Mouse (Mus musculus): ENCODE measurements at regions not wholly inside any gene's neighbourhood (a gene's known extent, or its start where the extent isn't known, plus 50 kb on each side); places are given as distances from the start of the nearest gene placed in this dataset.

GRCm38 (mm10) chr13:83733231-83733990 lies 229.6 kb downstream of the Mef2c start:
- Histone ChIP-seq H3K4me3 (peak overlapping the region; percentile 45), H3K9me3 (no peaks in the 10 kb centered on the region), H3K4me1 (peaks cover 13% of the 10 kb centered on the region), H3K27me3 (ENCODE audit: insufficient read depth, poor library complexity, severe bottlenecking) (peaks cover 83% of the 10 kb centered on the region), H3K36me3 (no peaks in the 10 kb centered on the region), H3K27ac (no peak overlapping the region)
- no peak for DNase-seq (ENCODE audit: low spot score)
- 3% methylated on average over 24 of the region's 24 CpGs for WGBS

DNA sequence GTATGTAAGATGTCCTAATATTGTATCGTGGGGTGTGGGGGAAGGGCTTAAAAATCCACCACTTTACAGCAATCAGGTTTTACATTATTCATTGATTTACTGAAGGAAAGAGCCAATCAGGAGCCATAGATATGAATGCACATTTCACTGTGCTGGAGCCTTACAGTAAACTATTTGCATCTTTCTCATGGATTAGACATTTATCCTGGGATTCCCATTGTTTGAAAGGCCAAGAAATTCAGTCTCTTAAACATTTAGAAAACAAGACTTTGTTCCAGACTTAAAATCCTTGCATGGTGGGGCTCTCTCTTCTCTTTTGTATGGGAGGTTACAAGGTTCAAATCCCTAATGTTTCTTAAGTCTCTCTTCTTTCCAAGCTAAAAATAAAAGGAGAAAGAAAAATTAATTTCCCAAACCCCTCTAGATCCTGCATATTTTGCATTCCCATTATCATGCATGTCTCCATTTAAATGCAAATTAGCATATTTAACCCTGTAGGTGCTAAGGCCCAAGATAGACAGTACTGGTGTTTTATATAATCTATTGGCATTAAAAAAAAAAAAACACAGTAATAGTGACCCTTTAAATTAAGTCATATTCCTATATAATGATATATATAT lies 230.3 kb downstream of the Mef2c start:
- WGBS, result 8% methylated on average over 1 of the region's 1 CpGs
- H3K9me3 ChIP-seq, result no peaks in the 10 kb centered on the region
- no peak for DNase-seq (ENCODE audit: low spot score)
- H3K27ac ChIP-seq, result no peak overlapping the region
- no peaks in the 10 kb centered on the region for H3K36me3 ChIP-seq
- H3K4me1 ChIP-seq, result peaks cover 13% of the 10 kb centered on the region
- peak overlapping the region; percentile 45; the same call in 1 of the 2 replicates for H3K4me3 ChIP-seq
- H3K27me3 ChIP-seq (ENCODE audit: insufficient read depth, poor library complexity, severe bottlenecking), result peaks cover 84% of the 10 kb centered on the region

DNA sequence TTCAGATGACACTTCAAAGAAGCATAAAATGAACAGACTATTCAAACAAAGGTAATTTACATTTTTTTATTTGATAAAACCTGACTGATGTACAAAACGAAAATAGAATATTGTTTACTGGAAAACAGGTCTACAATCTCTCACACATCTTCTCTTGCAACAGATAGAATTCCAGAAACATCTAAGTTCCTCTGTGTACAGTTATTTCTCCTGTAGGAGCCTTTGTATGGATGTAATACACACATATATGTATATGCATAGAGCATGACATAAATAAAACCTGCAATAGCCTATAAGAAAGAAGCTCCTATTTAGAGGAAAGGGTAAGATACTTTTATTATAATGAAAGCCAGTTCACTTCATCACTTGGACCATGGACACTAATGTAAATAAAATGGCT lies 230.8 kb downstream of the Mef2c start:
- Histone ChIP-seq H3K27ac (no peak overlapping the region), H3K4me3 (no peak overlapping the region), H3K27me3 (ENCODE audit: insufficient read depth, poor library complexity, severe bottlenecking) (peaks cover 84% of the 10 kb centered on the region), H3K4me1 (peaks cover 13% of the 10 kb centered on the region), H3K9me3 (no peaks in the 10 kb centered on the region), H3K36me3 (no peaks in the 10 kb centered on the region)
- 13% methylated on average over 1 of the region's 1 CpGs for WGBS
- DNase-seq (ENCODE audit: low spot score), result no peak

DNA sequence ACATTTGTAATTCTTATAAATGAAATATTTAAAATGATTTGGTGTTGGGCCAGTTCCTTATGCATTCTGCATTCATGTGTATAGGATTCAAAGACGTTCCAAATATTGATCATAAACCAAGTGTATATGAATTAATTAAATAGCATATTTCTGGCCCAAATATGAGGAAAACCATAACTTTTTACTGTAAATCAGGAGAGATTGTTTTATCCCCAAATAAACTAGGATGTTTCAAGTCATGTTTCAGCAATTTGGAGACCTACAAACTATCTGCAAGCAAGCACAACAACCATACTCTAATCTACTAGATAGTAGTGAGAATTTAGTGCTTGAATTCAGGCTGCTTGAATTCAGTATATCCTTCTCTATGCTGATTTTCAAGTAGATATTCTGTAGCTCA lies 231.3 kb downstream of the Mef2c start:
- 68% methylated on average over 1 of the region's 1 CpGs for WGBS
- Histone ChIP-seq H3K27me3 (ENCODE audit: insufficient read depth, poor library complexity, severe bottlenecking) (peaks cover 86% of the 10 kb centered on the region), H3K4me3 (no peak overlapping the region), H3K4me1 (peaks cover 13% of the 10 kb centered on the region), H3K9me3 (no peaks in the 10 kb centered on the region), H3K27ac (no peak overlapping the region), H3K36me3 (no peaks in the 10 kb centered on the region)
- DNase-seq (ENCODE audit: low spot score), result no peak

- 53% methylated on average over 10 of the region's 10 CpGs for WGBS
These were observed 232.0 kb downstream of the Mef2c start for GRCm38 (mm10) chr13:83735631-83736475.

GRCm38 (mm10) chr13:83737031-83737825 lies 233.4 kb downstream of the Mef2c start:
- peak overlapping the region; percentile 47 for H3K4me3 ChIP-seq

More at GRCm38 (mm10) chr13:83735631-83736475, 232.0 kb downstream of the Mef2c start:
- no peak overlapping the region for H3K27ac ChIP-seq
- H3K4me1 ChIP-seq, result peaks cover 13% of the 10 kb centered on the region
- no peak for DNase-seq (ENCODE audit: low spot score)
- peaks cover 93% of the 10 kb centered on the region for H3K27me3 ChIP-seq (ENCODE audit: insufficient read depth, poor library complexity, severe bottlenecking)
- H3K4me3 ChIP-seq, result no peak overlapping the region
- no peaks in the 10 kb centered on the region for H3K36me3 ChIP-seq
- H3K9me3 ChIP-seq, result no peaks in the 10 kb centered on the region

DNA sequence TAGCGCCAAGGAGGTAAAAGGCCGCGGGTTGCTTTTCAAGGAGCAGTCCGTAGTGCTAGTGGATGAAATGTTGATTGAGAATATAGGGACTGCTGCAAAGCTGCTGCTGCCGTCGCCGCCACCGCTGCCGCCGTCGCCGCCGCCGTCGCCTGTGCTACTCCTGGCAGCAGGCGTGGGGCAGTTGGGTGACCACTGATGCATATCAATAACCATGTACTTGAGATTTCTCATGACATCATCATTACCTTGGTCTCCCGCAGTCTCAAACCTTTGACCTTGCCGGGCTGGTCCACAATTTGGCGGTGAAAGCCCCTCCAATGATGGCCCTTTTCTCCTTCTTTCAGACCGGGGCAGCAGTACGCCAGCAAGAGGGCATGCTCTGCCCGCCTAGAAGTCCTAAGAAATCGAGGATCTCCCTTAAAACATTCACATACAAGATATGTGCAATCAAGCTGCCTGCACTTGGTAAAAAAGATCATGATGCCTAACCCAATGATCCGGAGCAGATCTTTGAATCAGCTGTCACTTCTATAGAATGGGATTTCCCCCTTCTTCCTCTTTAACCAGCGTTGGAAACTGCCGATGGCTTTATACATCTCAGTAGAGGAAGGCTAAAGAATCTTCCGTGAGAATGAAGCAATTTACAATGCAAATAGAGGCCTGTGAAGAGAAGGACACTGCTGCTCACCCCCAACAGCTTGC lies 234.1 kb downstream of the Mef2c start:
- H3K4me3 ChIP-seq, result peak overlapping the region; percentile 47
- peak; percentile 74 for DNase-seq (ENCODE audit: low spot score)
- H3K36me3 ChIP-seq, result no peaks in the 10 kb centered on the region
- H3K9me3 ChIP-seq, result no peaks in the 10 kb centered on the region
- H3K27ac ChIP-seq, result no peak overlapping the region
- H3K27me3 ChIP-seq (ENCODE audit: insufficient read depth, poor library complexity, severe bottlenecking), result peaks cover 84% of the 10 kb centered on the region
- WGBS, result under 1% methylated on average over 27 of the region's 27 CpGs
- H3K4me1 ChIP-seq, result peaks cover 11% of the 10 kb centered on the region

More at GRCm38 (mm10) chr13:83737031-83737825, 233.4 kb downstream of the Mef2c start:
- Histone ChIP-seq H3K9me3 (no peaks in the 10 kb centered on the region), H3K36me3 (no peaks in the 10 kb centered on the region), H3K27ac (no peak overlapping the region), H3K27me3 (ENCODE audit: insufficient read depth, poor library complexity, severe bottlenecking) (peaks cover 92% of the 10 kb centered on the region), H3K4me1 (peaks cover 13% of the 10 kb centered on the region)
- 9% methylated on average over 9 of the region's 9 CpGs for WGBS
- no peak for DNase-seq (ENCODE audit: low spot score)

DNA sequence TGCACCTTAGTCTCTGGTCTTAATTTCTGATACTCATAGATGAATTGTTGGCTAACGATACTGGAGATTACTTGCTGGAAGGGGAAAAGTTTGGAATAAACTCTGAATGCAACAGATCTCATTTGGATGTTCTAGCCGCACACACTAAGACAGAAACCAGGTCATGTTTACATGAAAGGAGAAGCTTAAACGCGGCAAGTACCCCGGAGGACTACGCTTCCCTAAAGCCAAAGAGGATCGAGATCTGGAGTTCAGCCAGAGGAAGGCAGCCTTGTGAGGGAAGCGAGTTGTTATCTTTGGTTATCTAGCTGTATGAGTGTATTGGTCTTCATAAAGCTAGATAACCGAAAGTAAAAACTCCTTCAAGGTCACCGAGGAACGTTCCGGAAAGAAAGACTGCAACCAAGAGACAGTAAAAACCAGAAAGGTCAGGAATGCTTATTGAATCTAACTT lies 234.7 kb downstream of the Mef2c start:
- 4% methylated on average over 12 of the region's 12 CpGs for WGBS
- H3K4me3 ChIP-seq, result peak overlapping the region; percentile 47
- no peak for DNase-seq (ENCODE audit: low spot score)
- no peak overlapping the region for H3K27ac ChIP-seq
- no peaks in the 10 kb centered on the region for H3K36me3 ChIP-seq
- peaks cover 10% of the 10 kb centered on the region for H3K4me1 ChIP-seq
- H3K27me3 ChIP-seq (ENCODE audit: insufficient read depth, poor library complexity, severe bottlenecking), result peaks cover 78% of the 10 kb centered on the region
- H3K9me3 ChIP-seq, result no peaks in the 10 kb centered on the region

DNA sequence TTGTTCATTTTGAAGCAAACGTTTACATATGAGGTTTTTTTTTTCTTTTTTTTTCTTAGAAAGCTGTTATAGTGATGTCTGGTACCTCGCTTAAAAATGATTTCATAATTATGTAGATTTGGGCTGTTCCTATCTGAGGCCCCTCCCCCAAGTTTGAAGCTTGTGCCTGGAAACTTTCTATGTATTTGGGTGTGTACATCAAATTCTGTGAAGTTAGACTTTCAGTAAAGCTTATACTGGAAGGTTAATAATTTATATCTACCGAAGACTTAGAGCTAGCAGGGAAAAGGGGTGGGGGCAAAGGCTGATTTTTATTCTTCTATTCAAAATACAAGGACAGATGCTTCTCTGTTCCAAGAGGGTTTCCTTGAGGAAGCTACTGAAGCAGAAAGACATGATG lies 235.3 kb downstream of the Mef2c start:
- Histone ChIP-seq H3K27me3 (ENCODE audit: insufficient read depth, poor library complexity, severe bottlenecking) (peaks cover 75% of the 10 kb centered on the region), H3K36me3 (no peaks in the 10 kb centered on the region), H3K27ac (no peak overlapping the region), H3K9me3 (no peaks in the 10 kb centered on the region), H3K4me3 (peak overlapping the region; percentile 38), H3K4me1 (peaks cover 9% of the 10 kb centered on the region)
- WGBS, result 17% methylated on average over 3 of the region's 3 CpGs
- DNase-seq (ENCODE audit: low spot score), result no peak

- WGBS, result 5% methylated on average over 15 of the region's 15 CpGs
- Histone ChIP-seq H3K27me3 (ENCODE audit: insufficient read depth, poor library complexity, severe bottlenecking) (peaks cover 77% of the 10 kb centered on the region), H3K36me3 (no peaks in the 10 kb centered on the region), H3K9me3 (no peaks in the 10 kb centered on the region), H3K27ac (no peak overlapping the region), H3K4me3 (peak overlapping the region; percentile 38), H3K4me1 (peaks cover 11% of the 10 kb centered on the region)
- DNase-seq (ENCODE audit: low spot score), result no peak
These were observed 235.8 kb downstream of the Mef2c start for GRCm38 (mm10) chr13:83739541-83740061.

DNA sequence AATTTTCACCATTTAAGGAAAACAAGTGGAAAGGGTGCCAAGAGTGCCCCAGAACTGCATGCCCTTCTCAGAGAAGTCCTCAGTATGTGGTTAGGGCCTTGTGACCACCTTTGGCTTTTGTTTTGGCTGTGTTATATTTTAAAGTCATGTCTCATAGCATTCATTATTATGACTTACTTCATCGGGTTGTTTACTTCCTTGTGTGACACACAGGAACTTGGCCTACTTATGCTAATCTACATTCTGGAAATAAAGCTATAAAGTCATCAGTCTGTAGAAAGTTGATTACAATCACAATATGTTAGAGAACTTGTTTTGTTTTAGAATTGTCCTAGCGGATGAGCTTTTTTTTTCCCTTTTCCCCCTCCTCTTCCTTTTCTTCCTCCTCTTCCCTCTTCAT lies 236.3 kb downstream of the Mef2c start:
- peaks cover 15% of the 10 kb centered on the region for H3K4me1 ChIP-seq
- H3K9me3 ChIP-seq, result no peaks in the 10 kb centered on the region
- H3K27ac ChIP-seq, result no peak overlapping the region
- H3K27me3 ChIP-seq (ENCODE audit: insufficient read depth, poor library complexity, severe bottlenecking), result peaks cover 76% of the 10 kb centered on the region
- WGBS, result 45% methylated on average over 2 of the region's 2 CpGs
- H3K4me3 ChIP-seq, result no peak overlapping the region
- no peak for DNase-seq (ENCODE audit: low spot score)
- no peaks in the 10 kb centered on the region for H3K36me3 ChIP-seq
